Mouse (Mus musculus): Measurements from ENCODE around the gene Myo1g.
A peak's percentile ranks its signal among the peaks of the same experiment; 100 is the strongest.

Myo1g gene

GRCm38 (mm10) chr11:6520507-6521173, at the start of gene Myo1g:
TSS of gene Myo1g (minus strand) at chr11:6520965.
- no peak for DNase-seq

GRCm38 (mm10) chr11:6569410-6569777, 48.6 kb upstream of the Myo1g start:
- DNase-seq: no peak

- DNase-seq: no peak
These were observed 48.0 kb upstream of the Myo1g start for GRCm38 (mm10) chr11:6568584-6569409.

- no peak for DNase-seq
These were observed 47.2 kb upstream of the Myo1g start for GRCm38 (mm10) chr11:6567951-6568350.

- DNase-seq: no peak
These were observed 45.7 kb upstream of the Myo1g start for GRCm38 (mm10) chr11:6566496-6566895.

GRCm38 (mm10) chr11:6563201-6563600, 42.4 kb upstream of the Myo1g start:
- DNase-seq: no peak

GRCm38 (mm10) chr11:6562359-6562758, 41.6 kb upstream of the Myo1g start:
- DNase-seq: no peak

- DNase-seq: no peak
These were observed 40.7 kb upstream of the Myo1g start for GRCm38 (mm10) chr11:6561474-6561873.

GRCm38 (mm10) chr11:6560655-6561360, 40.0 kb upstream of the Myo1g start:
- no peak for DNase-seq

GRCm38 (mm10) chr11:6559996-6560395, 39.2 kb upstream of the Myo1g start:
- DNase-seq: no peak

- DNase-seq: no peak
These were observed 37.5 kb upstream of the Myo1g start for GRCm38 (mm10) chr11:6558234-6558633.

- no peak for DNase-seq
These were observed 29.4 kb upstream of the Myo1g start for GRCm38 (mm10) chr11:6550201-6550600.

GRCm38 (mm10) chr11:6549770-6550169, 29.0 kb upstream of the Myo1g start:
- no peak for DNase-seq

- no peak for DNase-seq
These were observed 27.0 kb upstream of the Myo1g start for GRCm38 (mm10) chr11:6547696-6548325.

- peak; percentile 49 for DNase-seq
These were observed 26.4 kb upstream of the Myo1g start for GRCm38 (mm10) chr11:6547037-6547680.

- peak; percentile 96 for DNase-seq
These were observed 25.6 kb upstream of the Myo1g start, which contains the start of gene Ccm2 for GRCm38 (mm10) chr11:6546205-6547013. TSS of gene Ccm2 (plus strand) at chr11:6546887.

- no peak for DNase-seq
These were observed 25.1 kb upstream of the Myo1g start for GRCm38 (mm10) chr11:6545857-6546192.

- DNase-seq: no peak
These were observed 24.6 kb upstream of the Myo1g start for GRCm38 (mm10) chr11:6545186-6545856.

- no peak for DNase-seq
These were observed 23.9 kb upstream of the Myo1g start for GRCm38 (mm10) chr11:6544683-6545082.

GRCm38 (mm10) chr11:6530746-6531145, 10.0 kb upstream of the Myo1g start:
- DNase-seq: no peak

GRCm38 (mm10) chr11:6529961-6530360, 9.2 kb upstream of the Myo1g start:
- DNase-seq: no peak
